Mouse (Mus musculus) cerebellum, adult 2 months (tissue): ENCODE results near the gene Borcs7.

Experiments
- CTCF ChIP-seq: fragments of 200-500 bp; IDR thresholded peaks from 2 replicates; pipeline ENCODE4 v1.5.1; 2011; ENCODE audit warnings: low read depth, mild to moderate bottlenecking, control low read depth, low read length, moderate library complexity, borderline replicate concordance; ENCODE audit not compliant: insufficient read depth
- POLR2A ChIP-seq: fragments of 200-500 bp; IDR thresholded peaks from 2 replicates; pipeline ENCODE4 v1.6.1; 2011; ENCODE audit warnings: low read length, control low read depth, borderline replicate concordance; ENCODE audit not compliant: insufficient read depth

- TF ChIP-seq CTCF (no peak), POLR2A (no peak)
Observed at GRCm38 (mm10) chr19:46641420-46642085, 48.2 kb upstream of the Borcs7 start.
